Mouse (Mus musculus) myocyte (in vitro differentiated cells): ENCODE measurements around the gene 1700013F07Rik. TPM values are rescaled to one million over a fixed set of nuclear protein-coding genes. Genes with fewer than 3 reads are reported as not detected.

ENCODE experiments used
- H3K27me3 ChIP-seq: one replicate; pipeline ENCODE4 v1.6.1; 2011; ENCODE audit not compliant: control insufficient read depth, insufficient read depth, insufficient read length
- H3K36me3 ChIP-seq: one replicate; pipeline ENCODE4 v1.6.1; 2011; ENCODE audit not compliant: control insufficient read depth, insufficient read depth
- H3K4me2 ChIP-seq: one replicate; pipeline ENCODE4 v1.6.1; 2011; ENCODE audit warnings: low read depth, control low read depth
- H3K4me3 ChIP-seq: one replicate; pipeline ENCODE4 v1.5.1; 2011; ENCODE audit warnings: mild to moderate bottlenecking, control low read depth, moderate library complexity
- H3K79me2 ChIP-seq: one replicate; pipeline ENCODE4 v1.6.1; 2011; ENCODE audit not compliant: control insufficient read depth, insufficient read depth
- H3ac ChIP-seq: one replicate; pipeline ENCODE4 v1.6.1; 2011; ENCODE audit not compliant: control insufficient read depth, insufficient read length
- CEBPB ChIP-seq: IDR thresholded peaks from 2 replicates; pipeline ENCODE4 v1.6.1; 2011; ENCODE audit warnings: mild to moderate bottlenecking, moderate library complexity; ENCODE audit not compliant: poor library complexity, insufficient read depth, severe bottlenecking
- E2F4 ChIP-seq: IDR thresholded peaks from one replicate; pipeline ENCODE4 v1.6.1; 2011; ENCODE audit warnings: mild to moderate bottlenecking, control low read depth, moderate library complexity; ENCODE audit not compliant: insufficient read depth
- MAX ChIP-seq: IDR thresholded peaks from one replicate; pipeline ENCODE4 v1.6.1; 2011; ENCODE audit warnings: low read depth, mild to moderate bottlenecking, control low read depth
- MYOD1 ChIP-seq, 3 experiments: IDR thresholded peaks; one replicate each; pipeline ENCODE4 v1.6.1; 2011; ENCODE audit warnings: control low read depth in 2 of 3, low read depth in 2 of 3, mild to moderate bottlenecking in 2 of 3, moderate library complexity in 1 of 3; ENCODE audit not compliant: insufficient read length in 2 of 3, control insufficient read depth in 1 of 3
- MYOG ChIP-seq, 3 experiments: IDR thresholded peaks; one replicate each; pipeline ENCODE4 v1.6.1; 2011; ENCODE audit warnings: control low read depth in 2 of 3, low read depth in 2 of 3, mild to moderate bottlenecking in 2 of 3; ENCODE audit not compliant: insufficient read length in 2 of 3, control insufficient read depth in 1 of 3, insufficient read depth in 1 of 3
- POLR2A ChIP-seq: IDR thresholded peaks from one replicate; pipeline ENCODE4 v1.6.1; 2011; ENCODE audit warnings: low read depth, mild to moderate bottlenecking, control low read depth, moderate library complexity; ENCODE audit not compliant: insufficient read length
- POLR2AphosphoS2 ChIP-seq: IDR thresholded peaks from one replicate; pipeline ENCODE4 v1.6.1; 2011; ENCODE audit warnings: low read depth, control low read depth; ENCODE audit not compliant: insufficient read length
- REST ChIP-seq: IDR thresholded peaks from one replicate; pipeline ENCODE4 v1.6.1; 2011; ENCODE audit warnings: mild to moderate bottlenecking, control low read depth, moderate library complexity; ENCODE audit not compliant: insufficient read depth, insufficient read length
- SRF ChIP-seq: IDR thresholded peaks from one replicate; pipeline ENCODE4 v1.6.1; 2011; ENCODE audit warnings: low read depth; ENCODE audit not compliant: control insufficient read depth, insufficient read length
- TCF12 ChIP-seq: IDR thresholded peaks from one replicate; pipeline ENCODE4 v1.6.1; 2011; ENCODE audit warnings: mild to moderate bottlenecking, control low read depth; ENCODE audit not compliant: poor library complexity, insufficient read depth, severe bottlenecking
- TCF3 ChIP-seq: IDR thresholded peaks from one replicate; pipeline ENCODE4 v1.6.1; 2011; ENCODE audit warnings: low read depth, control low read depth; ENCODE audit not compliant: insufficient read length
- USF1 ChIP-seq: IDR thresholded peaks from one replicate; pipeline ENCODE4 v1.6.1; 2011; ENCODE audit warnings: low read depth, mild to moderate bottlenecking, control low read depth, moderate library complexity
- polyA plus RNA-seq: library from polyadenylated mRNA; unstranded; fragments of >200 nt; fragmentation: generic; extraction: Trizol; gene quantifications from one replicate; pipeline ENCODE4 v1.2.1, GENCODE M21; 2012; ENCODE audit warnings: missing spikeins

1700013F07Rik gene
- polyA plus RNA-seq, 1 experiment: 0.76 TPM

DNA sequence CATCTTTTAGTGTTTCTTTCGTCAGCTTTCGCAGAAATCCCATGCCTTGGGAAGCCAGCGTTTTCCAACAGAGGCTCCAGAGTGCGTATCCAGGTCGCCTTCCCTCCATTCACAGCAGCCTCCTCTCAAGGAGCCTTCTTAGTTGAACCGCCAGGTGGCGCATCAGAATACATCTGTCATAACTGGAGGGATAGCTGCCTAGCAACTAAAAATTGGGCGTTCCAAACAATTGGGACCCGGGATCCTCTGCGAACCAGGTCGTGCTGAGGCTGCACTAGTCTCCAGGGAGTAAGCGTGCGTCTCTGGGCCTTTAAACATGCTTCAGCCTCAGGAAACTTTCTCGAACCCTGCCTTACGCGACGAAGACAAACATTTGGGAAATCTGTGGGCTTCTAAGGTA is 3.4 kb downstream of the 1700013F07Rik start:
- no peaks in the 10 kb centered on the region for H3K36me3 ChIP-seq
- H3K79me2 ChIP-seq: no peaks in the 10 kb centered on the region
- TF ChIP-seq MYOG (IDR thresholded peaks at IDR 0.05; ENCODE audit: control insufficient read depth in 1 of 3, insufficient read depth in 1 of 3, insufficient read length in 2 of 3, low read depth in 2 of 3) (no peak), USF1 (no peak), CEBPB (no peak), POLR2A (no peak), E2F4 (no peak), MAX (no peak), MYOD1 (IDR thresholded peaks at IDR 0.05; ENCODE audit: control insufficient read depth in 1 of 3, insufficient read length in 2 of 3, low read depth in 2 of 3) (no peak), POLR2AphosphoS2 (no peak), REST (no peak), TCF12 (no peak), TCF3 (no peak), SRF (no peak)
- peaks cover 38% of the 10 kb centered on the region for H3K27me3 ChIP-seq
- H3ac ChIP-seq: no peak overlapping the region
- H3K4me2 ChIP-seq: peak overlapping the region; percentile 79
- peak overlapping the region; percentile 4 for H3K4me3 ChIP-seq

DNA sequence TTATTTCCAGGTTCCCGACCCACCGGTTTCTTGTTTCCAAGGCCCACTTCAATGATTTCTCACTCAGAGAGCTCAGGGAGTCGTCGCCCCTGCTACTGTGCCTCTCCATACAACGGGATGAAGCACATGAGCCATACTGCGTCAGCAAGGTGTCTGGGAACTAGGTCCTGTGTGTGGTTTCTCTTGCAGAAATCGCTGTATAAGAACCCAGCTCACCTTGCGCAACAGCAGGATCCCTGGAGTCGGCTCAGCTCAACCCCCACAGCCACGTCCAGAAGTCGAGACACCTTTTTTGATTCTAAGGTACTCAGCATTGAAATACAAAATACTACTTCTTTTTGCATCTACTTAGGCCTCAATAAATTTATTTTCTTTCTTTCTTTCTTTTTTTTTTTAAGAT is 8.3 kb downstream of the 1700013F07Rik start:
- H3K36me3 ChIP-seq: no peaks in the 10 kb centered on the region
- H3K4me3 ChIP-seq: no peak overlapping the region
- H3K79me2 ChIP-seq: no peaks in the 10 kb centered on the region
- peaks cover 27% of the 10 kb centered on the region for H3K27me3 ChIP-seq
- no peak overlapping the region for H3ac ChIP-seq
- no peak for TF ChIP-seq USF1
- TF ChIP-seq SRF: no peak
- TF ChIP-seq MYOD1 (IDR thresholded peaks at IDR 0.05; ENCODE audit: control insufficient read depth in 1 of 3, insufficient read length in 2 of 3, low read depth in 2 of 3): no peak
- no peak for TF ChIP-seq REST
- TF ChIP-seq E2F4: no peak
- TF ChIP-seq MYOG (IDR thresholded peaks at IDR 0.05; ENCODE audit: control insufficient read depth in 1 of 3, insufficient read depth in 1 of 3, insufficient read length in 2 of 3, low read depth in 2 of 3): no peak
- H3K4me2 ChIP-seq: no peak overlapping the region

DNA sequence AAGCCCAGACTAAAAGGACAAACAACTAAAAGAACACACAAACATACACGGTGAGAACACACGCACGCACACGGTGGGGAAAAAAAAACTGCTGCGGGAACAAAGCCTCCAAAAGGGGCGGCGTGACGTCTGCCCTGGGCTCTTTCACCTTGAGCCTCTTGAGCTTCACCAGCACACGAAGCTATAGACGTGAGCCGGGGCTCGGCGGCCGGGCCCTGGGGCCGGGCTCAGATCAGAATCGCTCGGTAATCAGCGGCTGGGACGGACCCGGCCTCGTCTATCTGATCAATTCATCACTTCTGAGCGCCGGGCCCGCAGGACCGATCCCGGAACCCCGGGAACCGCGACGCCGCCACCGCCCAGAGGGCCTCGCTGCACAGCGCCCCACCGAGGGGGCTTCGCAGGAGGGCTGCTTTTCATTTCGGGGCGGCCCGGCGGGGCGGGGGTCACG is 20.2 kb downstream of the 1700013F07Rik start:
- TF ChIP-seq MAX (no peak), TCF3 (no peak), POLR2AphosphoS2 (no peak), POLR2A (no peak), E2F4 (no peak), CEBPB (no peak), REST (no peak), MYOD1 (IDR thresholded peaks at IDR 0.05; ENCODE audit: control insufficient read depth in 1 of 3, insufficient read length in 2 of 3, low read depth in 2 of 3) (no peak), MYOG (IDR thresholded peaks at IDR 0.05; ENCODE audit: control insufficient read depth in 1 of 3, insufficient read depth in 1 of 3, insufficient read length in 2 of 3, low read depth in 2 of 3) (no peak), USF1 (no peak)
- Histone ChIP-seq H3K4me2 (peak overlapping the region; percentile 69), H3K4me3 (peak overlapping the region; percentile 43), H3K79me2 (no peaks in the 10 kb centered on the region), H3K27me3 (no peaks in the 10 kb centered on the region), H3ac (peak overlapping the region; percentile 44), H3K36me3 (peaks cover 15% of the 10 kb centered on the region)

DNA sequence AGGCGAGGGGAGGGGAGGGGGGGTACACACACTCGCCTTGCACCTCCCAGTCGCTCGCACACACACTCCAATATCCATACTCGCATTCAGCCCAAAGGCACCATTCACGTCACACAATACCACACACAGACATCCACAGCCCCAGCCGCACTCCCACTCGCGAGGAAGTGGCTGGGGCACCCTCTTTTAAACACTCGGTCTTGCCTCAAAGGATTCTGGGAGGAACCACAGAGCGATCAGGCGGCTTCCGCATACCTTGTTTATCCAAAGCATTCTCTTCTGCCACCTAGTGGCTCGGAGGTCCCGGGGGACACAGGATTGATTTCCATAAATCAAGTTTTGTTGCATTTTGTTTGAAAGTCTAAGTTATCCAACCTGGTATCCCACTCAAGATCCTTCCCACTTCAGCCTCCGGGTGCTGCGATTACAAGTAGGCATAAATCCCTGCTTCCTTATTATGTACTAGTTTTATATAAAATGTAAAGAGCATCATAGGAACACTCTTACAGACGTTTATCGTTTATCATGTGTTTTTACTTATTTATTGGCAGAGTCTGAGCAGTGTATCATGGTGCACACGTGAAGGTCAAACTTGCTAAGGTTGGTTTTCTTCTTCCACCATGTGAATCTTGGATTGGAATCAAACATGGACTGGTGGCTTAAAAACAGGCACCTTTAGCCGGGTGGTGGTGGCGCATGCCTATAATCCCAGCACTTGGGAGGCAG is 20.8 kb downstream of the 1700013F07Rik start:
- Histone ChIP-seq H3K27me3 (no peaks in the 10 kb centered on the region), H3K4me2 (peak overlapping the region; percentile 69), H3K4me3 (peak overlapping the region; percentile 43), H3ac (peak overlapping the region; percentile 44), H3K79me2 (no peaks in the 10 kb centered on the region), H3K36me3 (peaks cover 15% of the 10 kb centered on the region)
- no peak for TF ChIP-seq CEBPB
- TF ChIP-seq REST: peak; percentile 49
- TF ChIP-seq USF1: no peak
- peak; percentile 52 for TF ChIP-seq SRF
- TF ChIP-seq MYOG (IDR thresholded peaks at IDR 0.05; ENCODE audit: control insufficient read depth in 1 of 3, insufficient read depth in 1 of 3, insufficient read length in 2 of 3, low read depth in 2 of 3): peak in 1 of 3 experiments; percentile 21
- TF ChIP-seq POLR2A: peak; percentile 100
- peak; percentile 100 for TF ChIP-seq POLR2AphosphoS2
- no peak for TF ChIP-seq MYOD1 (IDR thresholded peaks at IDR 0.05; ENCODE audit: control insufficient read depth in 1 of 3, insufficient read length in 2 of 3, low read depth in 2 of 3)

DNA sequence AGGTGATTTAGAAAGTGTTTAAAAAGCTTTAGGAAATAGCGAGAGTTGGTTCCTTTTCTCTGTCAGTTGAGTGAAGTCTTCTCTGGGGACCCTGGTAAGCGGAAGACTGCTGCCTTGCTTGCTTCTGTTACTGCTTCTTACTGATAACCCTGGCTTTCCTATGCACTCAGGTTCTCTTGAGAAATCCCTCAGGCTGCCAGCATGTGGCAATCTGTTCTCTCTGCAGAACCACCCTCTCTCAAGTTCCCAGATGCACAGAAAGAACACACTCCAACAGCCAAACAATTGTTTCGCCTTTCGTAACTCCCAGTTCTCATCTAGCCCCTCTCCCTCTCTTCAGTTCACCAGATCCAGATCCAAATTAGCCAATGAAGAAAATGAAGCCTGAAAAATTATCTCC is 23.9 kb downstream of the 1700013F07Rik start:
- no peak for TF ChIP-seq REST
- no peak for TF ChIP-seq POLR2AphosphoS2
- no peak for TF ChIP-seq SRF
- no peak for TF ChIP-seq POLR2A
- no peak for TF ChIP-seq MAX
- TF ChIP-seq USF1: no peak
- no peak for TF ChIP-seq TCF3
- TF ChIP-seq TCF12: no peak
- peaks cover 13% of the 10 kb centered on the region for H3K79me2 ChIP-seq
- H3ac ChIP-seq: no peak overlapping the region
- no peaks in the 10 kb centered on the region for H3K27me3 ChIP-seq
- H3K36me3 ChIP-seq: peaks cover 15% of the 10 kb centered on the region
- no peak overlapping the region for H3K4me3 ChIP-seq
- no peak overlapping the region for H3K4me2 ChIP-seq
